Mouse (Mus musculus): ENCODE results near the gene Gm21616.
"Not testable (repeated sequence)": the region's sequence is repeated elsewhere in the genome, so short reads cannot be mapped to it uniquely, and the experiment has no call there.

Gene Gm21616

DNA sequence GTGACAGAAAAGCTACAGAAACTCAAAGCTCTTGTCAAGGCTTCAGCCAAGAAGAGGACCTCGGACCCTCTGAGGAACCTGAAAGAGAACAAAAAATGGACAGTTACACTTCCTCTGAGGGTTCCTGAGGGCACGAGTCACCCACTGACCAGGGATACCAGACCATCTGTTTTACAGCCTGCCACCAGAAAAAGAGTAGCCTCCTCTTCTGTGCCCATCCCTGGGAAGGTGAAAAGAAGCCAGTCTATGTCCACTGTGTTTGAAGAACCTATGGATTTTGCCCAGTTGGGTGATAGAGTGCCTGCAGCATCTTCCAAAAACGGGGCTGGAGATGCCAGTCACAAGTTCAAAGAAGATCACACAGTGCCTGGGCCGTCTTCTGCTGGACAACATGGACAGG, at the start of gene Gm21616:
Gene Gm21616 (plus strand): TSS at position 301 of the 400 bp plus-strand sequence.
- DNase-seq, result not testable (repeated sequence)

Data from lung, adult 18-20 months (tissue).